Mouse (Mus musculus): ENCODE measurements around the gene Jade1.

DNA sequence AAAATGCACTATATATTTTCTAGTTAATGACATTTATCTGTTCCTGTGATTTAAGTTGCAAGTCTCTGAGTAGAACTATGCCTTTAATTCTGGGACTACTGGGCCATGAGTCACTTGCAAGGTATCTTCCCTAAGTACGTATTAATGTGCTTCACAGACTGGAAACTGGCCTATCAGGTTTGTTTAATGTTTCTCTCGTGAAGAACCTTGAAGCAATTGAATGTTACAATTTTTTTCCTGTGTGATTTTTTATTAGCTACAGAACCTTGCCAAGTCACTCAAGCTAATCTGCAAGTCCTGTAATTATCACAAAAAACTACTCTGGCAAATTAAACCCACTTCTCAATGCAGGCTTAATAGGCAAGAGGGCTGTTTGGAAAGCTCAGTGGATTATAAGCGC, 33.8 kb upstream of the Jade1 start:
- TF ChIP-seq CTCF (IDR thresholded peaks at IDR 0.05; ENCODE audit: borderline replicate concordance, control insufficient read depth, extremely low read depth, insufficient read depth, low read length, poor library complexity) (no peak), POLR2A (IDR thresholded peaks at IDR 0.05; ENCODE audit: control insufficient read depth, extremely low read depth, insufficient read depth, low read length, poor library complexity) (no peak)
